Mouse (Mus musculus) c-Kit-positive CD71-positive TER-119-negative erythroid progenitor cells, embryonic 14.5 days (primary cell): ENCODE data around the gene Insm1.

Experiments used
- DNase-seq: peaks from one replicate; pipeline ENCODE4 v3.0.0-alpha.2; 2013; ENCODE audit warnings: low read depth

The Insm1 gene

GRCm38 (mm10) chr2:146225818-146226217 lies 4.1 kb downstream of the Insm1 start:
- no peak for DNase-seq

- no peak for DNase-seq
These were observed 4.8 kb downstream of the Insm1 start for GRCm38 (mm10) chr2:146226484-146226883.

DNA sequence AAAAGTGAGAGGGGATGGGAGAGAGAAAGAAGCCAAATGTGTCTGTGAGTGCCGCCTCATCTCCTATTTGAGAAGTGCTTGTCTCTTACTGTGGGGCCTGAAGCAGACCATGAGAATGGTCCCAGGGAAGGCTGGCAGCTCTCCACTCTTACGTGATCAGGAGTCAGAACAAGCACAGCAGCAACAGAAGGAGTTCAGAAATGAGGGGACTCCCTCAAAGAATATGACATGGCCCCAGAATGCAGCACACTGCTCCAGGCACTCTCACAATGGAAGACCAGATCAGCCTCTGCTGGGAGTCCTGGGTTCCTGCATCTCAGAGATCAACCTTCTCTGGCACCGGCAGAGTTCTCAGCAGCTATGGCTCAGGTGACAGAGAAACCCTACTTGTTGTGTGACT lies 5.9 kb downstream of the Insm1 start:
- no peak for DNase-seq

GRCm38 (mm10) chr2:146228435-146228834 lies 6.7 kb downstream of the Insm1 start:
- DNase-seq, result no peak

- DNase-seq, result no peak
These were observed 9.8 kb downstream of the Insm1 start for GRCm38 (mm10) chr2:146231485-146231884.

DNA sequence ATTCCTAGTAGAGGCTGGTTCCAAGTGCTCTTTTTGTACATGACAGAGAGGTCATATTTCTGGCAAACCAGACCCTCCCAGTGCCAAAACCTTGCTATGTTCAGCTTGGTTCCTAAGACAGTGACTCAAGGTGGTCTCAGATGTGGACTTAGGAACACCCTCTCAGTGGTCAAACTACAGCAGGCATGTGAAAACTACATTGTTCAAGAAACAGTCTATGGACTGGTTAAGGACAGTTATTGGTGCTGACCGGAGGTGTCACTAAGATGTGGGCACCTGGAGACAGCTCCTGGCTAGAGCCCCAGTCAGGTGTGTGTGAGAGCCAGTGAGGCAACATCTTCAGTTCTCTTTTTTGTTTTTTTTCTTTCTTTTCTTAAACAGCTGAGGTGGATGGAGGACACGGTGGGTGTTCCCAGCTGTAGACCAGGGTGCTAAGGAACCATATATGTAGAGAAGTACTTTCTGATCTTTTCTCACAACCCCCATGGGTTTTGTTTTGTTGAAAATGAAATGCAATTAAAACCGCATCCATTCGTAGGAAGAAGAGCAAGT lies 17.6 kb downstream of the Insm1 start:
- DNase-seq, result no peak

DNA sequence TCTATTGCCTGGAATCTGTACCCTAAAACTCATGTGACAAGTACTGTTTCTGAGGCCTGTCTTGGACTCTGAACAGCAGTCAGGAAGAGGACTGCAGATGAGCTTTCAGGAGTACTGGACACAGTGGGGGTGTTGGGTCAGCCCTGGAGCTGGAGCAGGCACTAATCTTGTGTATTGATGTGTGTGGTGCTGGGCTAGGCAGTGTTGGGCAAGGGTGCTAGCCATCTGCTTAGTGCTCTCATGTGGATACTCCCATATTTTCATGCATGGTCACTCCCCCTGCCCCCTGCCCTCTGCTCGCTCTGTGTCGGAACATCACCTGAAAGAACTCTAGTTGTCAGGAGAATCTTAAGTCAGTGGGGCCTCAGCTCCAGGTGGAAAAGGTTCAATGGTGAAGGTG lies 22.3 kb downstream of the Insm1 start:
- no peak for DNase-seq

GRCm38 (mm10) chr2:146245401-146245800 lies 23.7 kb downstream of the Insm1 start:
- DNase-seq, result no peak

GRCm38 (mm10) chr2:146246409-146247075 lies 24.8 kb downstream of the Insm1 start:
- DNase-seq, result no peak

GRCm38 (mm10) chr2:146247576-146247975 lies 25.9 kb downstream of the Insm1 start:
- DNase-seq, result no peak

- DNase-seq, result no peak
These were observed 27.3 kb downstream of the Insm1 start for GRCm38 (mm10) chr2:146249033-146249432.

- no peak for DNase-seq
These were observed 28.6 kb downstream of the Insm1 start for GRCm38 (mm10) chr2:146250236-146250904.

- DNase-seq, result no peak
These were observed 32.7 kb downstream of the Insm1 start for GRCm38 (mm10) chr2:146254387-146254786.

DNA sequence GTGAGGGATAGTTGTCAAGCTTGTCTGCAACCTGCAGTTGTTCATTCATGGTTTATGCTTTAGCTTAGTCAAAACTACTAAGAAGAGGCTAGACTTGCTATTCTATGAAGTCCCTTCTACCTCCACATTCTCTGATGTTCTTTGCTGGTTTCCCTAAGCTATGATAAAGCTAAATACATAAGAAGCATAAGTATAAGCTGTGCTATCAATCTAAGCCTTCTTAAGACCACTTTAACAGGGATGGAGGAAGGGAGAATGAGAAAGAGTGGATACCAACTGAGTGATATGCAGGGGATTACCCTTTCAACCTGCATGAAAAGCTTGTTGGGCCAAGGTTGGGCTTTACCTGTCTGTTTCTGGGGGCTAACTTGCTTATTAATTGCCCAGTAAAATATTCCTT lies 33.9 kb downstream of the Insm1 start:
- DNase-seq, result no peak

DNA sequence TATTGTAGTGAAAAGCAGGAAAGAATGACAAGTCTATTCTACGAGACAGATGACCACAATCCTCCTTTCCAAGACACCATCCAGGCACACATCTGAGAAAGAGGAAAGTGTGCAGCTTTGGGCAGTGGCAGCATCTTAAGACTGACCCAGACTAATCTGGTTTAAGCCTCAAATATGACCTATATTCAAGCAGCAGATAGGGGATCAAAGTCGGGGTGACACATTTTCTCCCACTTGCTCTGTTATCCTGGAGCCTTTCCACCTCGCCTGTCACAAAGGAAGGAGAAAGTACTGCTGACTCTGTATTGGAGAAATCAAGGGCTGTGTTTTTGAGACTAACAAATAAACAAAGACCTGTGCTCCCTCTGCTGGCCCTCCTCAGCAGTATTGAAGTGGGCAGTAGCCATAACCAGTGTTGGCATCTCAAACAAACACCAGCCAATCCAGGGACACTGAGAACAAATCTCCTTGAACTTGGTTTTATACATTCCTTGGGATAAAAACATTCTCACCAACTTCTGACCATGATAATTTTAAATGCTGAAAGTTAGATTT lies 34.7 kb downstream of the Insm1 start:
- DNase-seq, result no peak

GRCm38 (mm10) chr2:146257037-146257436 lies 35.3 kb downstream of the Insm1 start:
- no peak for DNase-seq

GRCm38 (mm10) chr2:146257609-146258008 lies 35.9 kb downstream of the Insm1 start:
- no peak for DNase-seq

GRCm38 (mm10) chr2:146258736-146259469 lies 37.2 kb downstream of the Insm1 start:
- no peak for DNase-seq

- DNase-seq, result no peak
These were observed 38.3 kb downstream of the Insm1 start for GRCm38 (mm10) chr2:146259787-146260560.

DNA sequence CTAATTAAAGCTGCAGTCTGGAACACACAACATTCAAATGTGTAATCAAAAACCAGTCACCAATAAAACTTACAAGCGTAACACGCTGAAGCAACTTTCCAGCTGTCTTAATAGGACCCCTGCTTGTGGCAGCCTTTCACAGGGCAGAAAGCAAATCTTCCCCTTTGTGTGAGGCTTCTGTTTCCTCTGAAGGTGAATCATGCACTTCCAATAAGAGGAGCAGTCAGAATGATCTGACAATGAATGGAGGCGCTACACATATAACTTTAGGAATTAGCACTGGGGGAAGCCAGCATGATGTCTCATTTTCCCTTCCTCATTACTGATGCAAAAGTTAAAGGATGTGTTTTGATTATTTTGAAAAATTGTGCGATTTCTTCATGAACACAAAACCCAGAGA lies 39.4 kb downstream of the Insm1 start:
- no peak for DNase-seq

DNA sequence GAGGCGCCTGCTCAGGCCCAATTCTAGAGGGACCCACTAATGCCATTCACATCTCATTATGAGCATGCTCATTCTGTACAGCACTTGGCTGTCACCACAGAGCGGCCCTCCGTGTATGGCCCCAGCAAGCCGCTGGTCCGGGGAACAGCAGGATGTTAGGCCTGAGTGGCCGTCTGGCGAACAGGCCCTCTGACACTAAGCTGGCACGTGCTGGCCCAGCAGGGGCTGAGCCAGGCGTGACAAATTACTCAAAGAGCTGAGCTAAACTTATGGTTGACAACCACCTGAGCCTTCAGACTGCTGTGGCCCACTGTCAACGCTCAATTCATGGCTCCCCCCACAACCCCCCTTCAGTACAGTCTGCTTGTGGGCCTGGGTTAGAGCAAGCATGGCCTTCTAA lies 40.5 kb downstream of the Insm1 start:
- no peak for DNase-seq

GRCm38 (mm10) chr2:146262966-146263365 lies 41.2 kb downstream of the Insm1 start:
- no peak for DNase-seq
